Mouse (Mus musculus) limb, embryonic 14.5 days (tissue): ENCODE data around the gene Il1r1. TPM values are rescaled to one million over a fixed set of nuclear protein-coding genes. Genes with fewer than 3 reads are reported as not detected.
A peak's percentile ranks its signal among the peaks of the same experiment; 100 is the strongest.

Source experiments
- ATAC-seq: fragments of 200-750 bp; cut with Nextera tagmentation; 2 replicates; pipeline ENCODE4 v1.8.0; 2017; ENCODE audit warnings: low read depth, moderate number of reproducible peaks, moderate TSS enrichment; ENCODE audit not compliant: low FRiP score
- DNase-seq: peaks from one replicate; pipeline ENCODE4 v3.0.0-alpha.2; 2015; ENCODE audit warnings: low spot score
- H3K27ac ChIP-seq: fragments of 300-500 bp; sonication (generic); replicated peaks from 2 replicates; pipeline ENCODE4 v1.5.1; 2014; ENCODE audit warnings: low read depth, mild to moderate bottlenecking, low read length, moderate library complexity, mixed read lengths
- H3K27me3 ChIP-seq: fragments of 300-500 bp; sonication (generic); 2 replicates; pipeline ENCODE4 v1.6.1; 2014; ENCODE audit warnings: low read length, mixed read lengths; ENCODE audit not compliant: control insufficient read depth, insufficient read depth
- H3K36me3 ChIP-seq: fragments of 300-500 bp; sonication (generic); 2 replicates; pipeline ENCODE4 v1.6.1; 2014; ENCODE audit warnings: mild to moderate bottlenecking, low read length, moderate library complexity, mixed read lengths; ENCODE audit not compliant: control insufficient read depth, insufficient read depth
- H3K4me1 ChIP-seq: fragments of 300-500 bp; sonication (generic); 2 replicates; pipeline ENCODE4 v1.6.1; 2014; ENCODE audit warnings: antibody characterized with exemption, low read length, mixed read lengths; ENCODE audit not compliant: control insufficient read depth, insufficient read depth
- H3K4me2 ChIP-seq: fragments of 300-500 bp; sonication (generic); replicated peaks from 2 replicates; pipeline ENCODE4 v1.6.1; 2014; ENCODE audit warnings: low read depth, mild to moderate bottlenecking, low read length, moderate library complexity; ENCODE audit not compliant: severe bottlenecking
- H3K4me3 ChIP-seq: fragments of 300-500 bp; sonication (generic); replicated peaks from 2 replicates; pipeline ENCODE4 v1.5.1; 2014; ENCODE audit warnings: low read length
- H3K9ac ChIP-seq: fragments of 300-500 bp; sonication (generic); 2 replicates; pipeline ENCODE4 v1.6.1; 2014; ENCODE audit warnings: mild to moderate bottlenecking, low read depth, low read length, moderate library complexity; ENCODE audit not compliant: severe bottlenecking
- H3K9me3 ChIP-seq: fragments of 300-500 bp; sonication (generic); 2 replicates; pipeline ENCODE4 v1.6.1; 2016; ENCODE audit warnings: low read length; ENCODE audit not compliant: control insufficient read depth
- POLR2A ChIP-seq: fragments of 200-500 bp; IDR thresholded peaks from 2 replicates; pipeline ENCODE4 v1.8.0; 2012; ENCODE audit warnings: inconsistent platforms, mild to moderate bottlenecking, moderate library complexity, borderline replicate concordance; ENCODE audit not compliant: insufficient read depth, insufficient read length; ENCODE audit errors: extremely low read depth
- WGBS: fragments of 180-500 bp; shearing (Covaris S2); extraction: QIAGEN DNeasy Blood & Tissue Kit; methylation state at CpG from one replicate; pipeline ENCODE4 v1.1.7; 2014; 5-methylcytosine and 5-hydroxymethylcytosine counted together
- polyA plus RNA-seq, 2 experiments: library from polyadenylated mRNA; depleted of rRNA in 1 of 2; stranded (reverse) in 1 of 2; unstranded in 1 of 2; fragments of >200 nt; fragmentation: Nextera tagmentation in 1 of 2; extraction: Ambion mirVana in 1 of 2; gene quantifications; 2 replicates each; pipeline versions ENCODE4 v1.2.1 to v1.2.3; 2012 to 2014

Gene Il1r1
- polyA plus RNA-seq, 2 experiments = 6.7 to 12.0 TPM

DNA sequence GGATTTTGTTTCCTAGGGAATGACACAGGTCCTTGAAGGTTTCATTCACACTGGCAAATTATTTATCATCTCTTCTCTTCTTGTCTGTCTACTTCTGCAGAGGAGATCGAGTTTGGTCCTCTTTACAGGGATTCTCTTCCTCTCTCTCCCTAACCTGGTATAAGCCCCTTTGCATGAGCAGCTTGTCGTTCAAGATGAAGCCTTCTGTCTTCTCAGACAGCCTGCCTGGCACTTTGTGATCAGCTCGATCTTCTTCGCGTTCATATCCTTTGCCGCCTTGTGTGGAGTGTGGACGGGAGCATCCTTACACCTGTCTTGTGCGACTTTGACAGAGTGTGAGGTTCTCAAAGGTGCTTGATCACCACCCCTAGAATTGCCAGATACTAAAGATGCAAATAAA lies 105.3 kb downstream of the Il1r1 start:
- WGBS = 82% methylated on average over 8 of the region's 8 CpGs
- H3K4me2 ChIP-seq = no peak overlapping the region
- no peaks in the 10 kb centered on the region for H3K9me3 ChIP-seq
- H3K27me3 ChIP-seq = peaks cover 17% of the 10 kb centered on the region
- no peak for TF ChIP-seq POLR2A
- H3K36me3 ChIP-seq = no peaks in the 10 kb centered on the region
- no peak overlapping the region for H3K27ac ChIP-seq
- H3K4me3 ChIP-seq = no peak overlapping the region
- peaks cover 4% of the 10 kb centered on the region; the same call in 1 of the 2 replicates for H3K4me1 ChIP-seq
- ATAC-seq (no peak), DNase-seq (no peak)
- H3K9ac ChIP-seq = no peak overlapping the region

DNA sequence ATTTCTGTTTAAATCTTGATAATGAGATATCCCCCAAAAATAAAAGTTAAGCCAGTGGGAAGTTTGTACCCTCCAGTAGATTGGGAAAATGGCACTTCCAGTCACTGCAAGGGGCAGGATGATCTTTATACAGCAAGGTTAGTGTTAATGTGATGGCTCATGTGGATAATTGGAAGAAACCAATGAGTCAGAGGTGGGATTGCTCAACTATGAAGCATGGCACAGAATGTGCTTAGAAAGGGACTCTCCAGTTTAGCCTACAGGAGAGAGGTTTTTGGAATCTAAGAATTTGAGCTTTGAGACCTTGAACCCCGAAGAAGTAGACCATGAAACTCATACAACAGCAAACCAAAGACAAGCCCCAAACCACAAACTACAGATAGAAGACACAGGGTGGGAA lies 114.5 kb downstream of the Il1r1 start:
- Histone ChIP-seq H3K36me3 (no peaks in the 10 kb centered on the region), H3K27ac (no peak overlapping the region), H3K9ac (no peak overlapping the region), H3K4me2 (no peak overlapping the region), H3K27me3 (no peaks in the 10 kb centered on the region), H3K4me3 (no peak overlapping the region), H3K9me3 (no peaks in the 10 kb centered on the region), H3K4me1 (no peaks in the 10 kb centered on the region)
- DNase-seq = no peak
- no peak for TF ChIP-seq POLR2A
- ATAC-seq = no peak
- WGBS = 97% methylated on average over 1 of the region's 1 CpGs

DNA sequence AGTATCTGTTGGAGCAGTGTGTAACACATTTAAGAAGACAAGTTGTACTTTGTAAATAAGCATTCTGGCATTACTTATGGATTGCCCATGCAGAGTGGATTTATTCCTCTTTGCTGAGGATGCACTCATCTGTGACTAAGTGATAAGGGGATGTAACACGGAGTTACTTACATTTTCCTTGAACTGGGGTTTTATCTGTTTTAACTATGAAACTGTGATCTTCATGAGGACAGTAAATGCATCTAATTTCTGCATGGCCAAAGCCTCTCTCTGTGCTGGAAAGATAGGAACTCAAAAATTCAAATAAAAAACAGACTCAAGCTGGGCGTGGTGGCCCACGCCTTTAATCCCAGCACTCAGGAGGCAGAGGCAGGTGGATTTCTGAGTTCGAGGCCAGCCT lies 115.2 kb downstream of the Il1r1 start:
- ATAC-seq = no peak

DNA sequence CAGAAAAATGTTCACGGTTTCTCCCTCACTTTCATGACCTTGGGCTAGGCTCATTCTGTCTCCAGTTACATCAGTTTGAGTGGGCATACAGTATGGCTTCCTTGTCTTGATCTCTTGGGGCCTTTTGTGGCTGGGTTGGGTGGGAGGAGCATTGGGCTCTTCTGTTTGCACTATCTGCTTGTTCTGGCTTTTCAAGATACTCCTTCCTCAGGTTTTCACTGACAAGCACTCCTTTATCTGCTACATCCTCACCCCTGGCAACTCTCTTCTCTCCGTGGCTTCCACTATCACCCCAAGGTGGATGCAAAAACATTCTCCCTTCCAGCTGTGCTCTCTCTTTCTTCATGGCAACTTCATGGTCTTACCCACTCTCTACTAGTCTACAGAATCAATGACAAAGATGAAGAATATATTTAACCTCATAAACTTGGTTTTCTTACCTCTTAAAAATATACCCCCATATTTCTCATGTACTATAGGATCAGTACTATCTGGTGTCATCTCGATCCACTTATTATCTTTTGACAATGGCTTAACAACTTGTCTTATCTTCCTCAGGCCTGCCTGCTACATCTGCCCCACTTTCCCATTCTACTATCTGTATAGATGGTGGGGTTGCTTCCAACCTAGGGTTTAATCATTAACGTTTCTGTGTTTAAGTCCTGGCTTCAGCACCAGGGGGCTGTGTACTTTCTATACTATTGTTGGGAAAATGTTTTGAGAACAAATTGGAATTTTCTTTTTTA lies 127.5 kb downstream of the Il1r1 start:
- no peaks in the 10 kb centered on the region for H3K27me3 ChIP-seq
- H3K9me3 ChIP-seq = no peaks in the 10 kb centered on the region
- DNase-seq (no peak), ATAC-seq (no peak)
- H3K9ac ChIP-seq = no peak overlapping the region
- no peaks in the 10 kb centered on the region for H3K36me3 ChIP-seq
- H3K27ac ChIP-seq = no peak overlapping the region
- H3K4me2 ChIP-seq = no peak overlapping the region
- WGBS = 68% methylated on average over 4 of the region's 4 CpGs
- no peak overlapping the region for H3K4me3 ChIP-seq
- TF ChIP-seq POLR2A = no peak
- H3K4me1 ChIP-seq = no peaks in the 10 kb centered on the region; the same call in 1 of the 2 replicates

More for the DNA sequence above, 115.2 kb downstream of the Il1r1 start:
- no peak overlapping the region for H3K27ac ChIP-seq
- WGBS = 85% methylated on average over 4 of the region's 4 CpGs
- no peak overlapping the region for H3K4me2 ChIP-seq
- H3K27me3 ChIP-seq = no peaks in the 10 kb centered on the region
- H3K9me3 ChIP-seq = no peaks in the 10 kb centered on the region
- DNase-seq = no peak
- no peaks in the 10 kb centered on the region for H3K36me3 ChIP-seq
- no peak overlapping the region for H3K9ac ChIP-seq
- H3K4me1 ChIP-seq = no peaks in the 10 kb centered on the region
- TF ChIP-seq POLR2A = no peak
- no peak overlapping the region for H3K4me3 ChIP-seq

DNA sequence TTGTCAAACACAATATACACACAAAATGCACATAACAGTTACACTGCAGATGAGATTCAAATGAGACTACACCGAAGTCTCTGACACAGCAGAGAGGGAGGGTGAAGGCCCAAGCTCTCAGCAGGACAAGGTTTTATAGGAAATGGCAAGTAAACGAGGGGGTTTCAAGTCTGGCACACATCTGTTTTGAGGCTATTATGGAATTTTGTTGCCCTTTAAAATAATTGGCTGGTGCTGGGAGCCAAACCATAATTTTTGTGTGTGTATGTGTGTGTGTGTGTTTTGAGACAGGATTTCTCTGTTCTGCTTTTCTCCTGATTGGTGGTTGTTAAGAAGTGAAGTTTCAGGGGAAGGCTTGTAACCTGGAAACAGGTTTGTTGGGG lies 128.0 kb downstream of the Il1r1 start:
- ATAC-seq (peak; percentile 47), DNase-seq (peak; percentile 46)
- H3K27ac ChIP-seq = no peak overlapping the region

More for the DNA sequence above, 128.0 kb downstream of the Il1r1 start:
- Histone ChIP-seq H3K9me3 (no peaks in the 10 kb centered on the region), H3K27me3 (no peaks in the 10 kb centered on the region), H3K36me3 (no peaks in the 10 kb centered on the region), H3K9ac (no peak overlapping the region), H3K4me1 (no peaks in the 10 kb centered on the region; the same call in 1 of the 2 replicates), H3K4me3 (no peak overlapping the region), H3K4me2 (no peak overlapping the region)
- TF ChIP-seq POLR2A = no peak
- 21% methylated on average over 2 of the region's 2 CpGs for WGBS
